Mouse (Mus musculus) 3T3-L1 (cell line): Measurements from ENCODE around the gene Tspan4.
A peak's percentile ranks its signal among the peaks of the same experiment; 100 is the strongest.

ENCODE experiments used
- DNase-seq: peaks from one replicate; pipeline ENCODE4 v3.0.0-alpha.2; 2015; ENCODE audit warnings: low read depth, low spot score

Tspan4 gene

GRCm38 (mm10) chr7:141506278-141506677 is 31.2 kb downstream of the Tspan4 start:
- no peak for DNase-seq

DNA sequence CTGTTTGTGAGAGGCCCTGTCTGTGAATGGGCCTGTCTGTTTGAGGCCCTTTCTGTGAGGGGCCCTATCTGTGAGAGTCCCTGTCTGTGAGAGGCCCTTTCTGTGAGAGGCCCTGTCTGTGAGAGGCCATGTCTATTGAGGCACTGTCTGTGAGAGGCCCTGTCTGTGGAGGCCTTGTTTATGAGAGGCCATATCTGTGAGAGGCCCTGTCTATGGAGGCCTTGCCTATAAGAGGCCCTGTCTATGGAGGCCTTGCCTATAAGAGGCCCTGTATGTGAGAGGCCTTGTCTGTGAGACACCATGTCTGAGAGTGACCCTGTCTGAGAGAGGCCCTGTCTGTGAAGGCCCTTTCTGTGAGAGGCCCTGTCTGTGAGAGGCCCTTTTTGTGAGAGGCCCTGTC is 33.1 kb downstream of the Tspan4 start:
- no peak for DNase-seq

DNA sequence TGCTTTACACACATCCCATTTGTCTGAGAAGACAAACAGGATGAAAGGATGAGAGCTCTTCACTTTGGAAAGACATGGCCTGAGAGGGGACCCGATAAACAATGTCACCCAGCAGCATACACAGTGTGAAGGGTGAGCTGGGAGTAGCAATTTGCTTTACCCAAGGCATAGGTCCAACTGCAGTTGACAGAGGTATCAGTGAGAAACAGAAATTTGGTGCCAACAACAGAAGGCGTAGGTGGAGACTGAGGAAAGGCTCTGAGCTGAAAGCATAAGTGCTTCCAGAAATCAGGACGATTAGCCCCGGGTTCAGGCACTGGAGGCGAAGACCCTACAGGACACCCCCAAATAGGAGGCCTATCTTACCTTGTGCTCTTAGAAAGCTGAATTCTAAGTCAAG is 35.2 kb downstream of the Tspan4 start:
- no peak for DNase-seq

- no peak for DNase-seq
Observed at GRCm38 (mm10) chr7:141510681-141511191, 35.7 kb downstream of the Tspan4 start.

GRCm38 (mm10) chr7:141517638-141518037 is 42.6 kb downstream of the Tspan4 start:
- DNase-seq: no peak

DNA sequence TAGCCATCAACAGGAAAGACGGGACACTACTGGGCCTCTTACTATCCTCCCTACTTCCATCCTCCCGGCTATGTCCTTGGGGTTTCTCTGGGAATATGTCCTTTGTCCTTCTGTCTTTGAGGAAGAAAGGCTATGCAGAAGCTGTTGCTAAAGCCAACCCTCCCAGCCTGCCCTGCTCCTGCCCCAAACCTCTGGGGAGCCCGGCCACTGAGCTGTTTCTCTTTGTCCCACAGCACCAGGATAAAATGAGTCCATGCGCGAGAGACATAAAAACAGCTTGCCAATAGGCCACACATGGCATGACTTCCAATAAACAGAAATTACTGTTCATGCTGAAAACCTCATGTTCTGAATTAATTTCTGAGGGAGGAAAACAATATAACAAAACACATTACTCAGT is 43.3 kb downstream of the Tspan4 start:
- no peak for DNase-seq

DNA sequence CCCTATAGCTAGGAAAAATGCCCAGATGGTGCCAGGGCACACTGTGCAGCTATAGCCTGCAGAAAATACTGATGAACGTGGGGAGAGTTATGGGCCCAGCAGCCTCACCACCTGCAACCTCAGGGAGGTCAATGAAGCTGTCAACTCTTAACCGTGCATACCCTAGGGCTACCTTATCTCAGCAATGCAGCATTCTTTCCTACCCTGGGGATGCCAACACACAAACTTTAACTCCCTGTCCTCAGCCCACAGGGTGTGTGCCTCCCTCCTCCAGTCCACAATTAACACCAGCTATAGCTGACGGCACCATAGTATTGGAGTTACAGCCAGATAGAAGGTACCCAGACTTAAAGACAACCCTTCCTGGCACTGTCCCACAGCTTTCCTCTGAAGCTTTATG is 43.9 kb downstream of the Tspan4 start:
- no peak for DNase-seq

DNA sequence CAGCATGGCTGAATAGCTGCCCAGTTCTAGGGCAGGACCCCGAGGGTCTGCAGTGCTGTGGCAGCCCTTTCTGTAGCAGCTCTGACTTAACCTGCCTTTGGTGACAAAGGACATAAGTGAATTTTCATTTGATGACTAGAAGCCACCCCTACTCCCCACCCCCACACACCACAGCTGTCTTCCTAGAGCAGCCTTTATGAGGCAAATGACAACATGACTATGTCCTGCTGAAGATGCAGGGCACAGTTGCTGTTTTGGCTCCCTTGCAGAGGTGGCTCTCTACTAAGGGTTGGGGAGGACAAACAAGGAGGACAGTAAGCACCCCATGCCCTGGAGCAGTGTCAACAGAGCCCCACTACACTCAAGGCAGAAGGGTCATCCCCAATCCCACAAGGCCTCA is 44.8 kb downstream of the Tspan4 start:
- no peak for DNase-seq

GRCm38 (mm10) chr7:141523007-141523406 is 48.0 kb downstream of the Tspan4 start:
- DNase-seq: no peak

GRCm38 (mm10) chr7:141524271-141524670 is 49.2 kb downstream of the Tspan4 start:
- peak; percentile 94 for DNase-seq

DNA sequence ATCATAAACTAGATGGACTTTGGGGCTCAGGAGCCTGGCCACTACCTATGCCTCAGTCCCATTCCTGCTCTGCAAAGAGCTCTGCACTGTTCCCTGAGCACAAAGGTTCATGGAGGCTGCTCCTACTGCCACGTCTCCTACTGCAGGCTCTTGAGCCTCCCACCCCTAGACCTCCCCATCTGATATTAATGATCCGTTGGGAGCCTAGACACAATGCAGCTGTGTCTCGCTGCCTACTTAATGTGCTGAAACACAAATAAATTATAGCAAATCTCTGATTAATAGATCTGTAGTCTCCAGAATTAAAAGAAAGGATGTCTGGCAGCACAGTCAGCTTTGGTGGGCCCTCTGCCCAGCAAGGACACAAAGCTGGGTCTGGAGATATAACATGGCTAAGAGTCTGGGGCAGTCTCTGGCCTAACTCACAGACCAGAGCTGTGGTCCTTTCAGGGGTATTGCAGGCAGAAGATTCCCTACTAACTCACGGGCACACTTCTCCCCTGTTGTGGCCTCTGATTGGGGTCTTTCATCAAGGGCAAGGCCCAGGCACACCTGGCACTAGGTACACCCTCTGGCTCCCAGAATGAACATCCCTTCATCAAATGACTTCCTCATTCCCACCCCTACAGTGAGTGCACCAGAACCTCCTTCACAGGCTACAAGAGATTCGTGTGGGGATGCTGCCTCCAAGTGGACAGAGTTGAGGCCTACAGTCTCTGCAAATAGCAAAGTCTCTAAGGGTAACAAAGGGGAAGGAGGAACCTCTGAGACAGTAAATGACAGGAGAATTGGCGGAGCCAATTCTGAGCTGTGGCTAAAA is 49.9 kb downstream of the Tspan4 start:
- DNase-seq: peak; percentile 90

DNA sequence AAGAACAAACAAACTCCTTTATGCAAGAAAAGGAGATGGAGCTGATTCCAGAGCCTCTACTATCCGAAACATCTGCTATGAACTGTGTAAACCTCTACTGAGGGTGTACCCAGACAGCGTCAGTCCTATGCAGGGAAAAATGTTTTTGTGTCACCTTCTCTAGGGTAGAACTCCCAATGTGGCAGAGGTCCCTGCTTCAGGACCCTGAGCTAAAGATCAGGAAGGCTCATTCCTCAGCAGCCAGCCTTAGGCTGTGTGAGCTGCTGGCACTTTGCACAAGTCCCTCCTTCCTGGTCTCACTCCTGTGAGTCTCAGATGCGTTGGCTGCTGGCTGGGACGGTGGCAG is 50.5 kb downstream of the Tspan4 start:
- no peak for DNase-seq

- DNase-seq: no peak
Observed at GRCm38 (mm10) chr7:141535570-141535969, 60.5 kb downstream of the Tspan4 start.

GRCm38 (mm10) chr7:141538852-141539555 is 64.0 kb downstream of the Tspan4 start:
- peak; percentile 17 for DNase-seq

DNA sequence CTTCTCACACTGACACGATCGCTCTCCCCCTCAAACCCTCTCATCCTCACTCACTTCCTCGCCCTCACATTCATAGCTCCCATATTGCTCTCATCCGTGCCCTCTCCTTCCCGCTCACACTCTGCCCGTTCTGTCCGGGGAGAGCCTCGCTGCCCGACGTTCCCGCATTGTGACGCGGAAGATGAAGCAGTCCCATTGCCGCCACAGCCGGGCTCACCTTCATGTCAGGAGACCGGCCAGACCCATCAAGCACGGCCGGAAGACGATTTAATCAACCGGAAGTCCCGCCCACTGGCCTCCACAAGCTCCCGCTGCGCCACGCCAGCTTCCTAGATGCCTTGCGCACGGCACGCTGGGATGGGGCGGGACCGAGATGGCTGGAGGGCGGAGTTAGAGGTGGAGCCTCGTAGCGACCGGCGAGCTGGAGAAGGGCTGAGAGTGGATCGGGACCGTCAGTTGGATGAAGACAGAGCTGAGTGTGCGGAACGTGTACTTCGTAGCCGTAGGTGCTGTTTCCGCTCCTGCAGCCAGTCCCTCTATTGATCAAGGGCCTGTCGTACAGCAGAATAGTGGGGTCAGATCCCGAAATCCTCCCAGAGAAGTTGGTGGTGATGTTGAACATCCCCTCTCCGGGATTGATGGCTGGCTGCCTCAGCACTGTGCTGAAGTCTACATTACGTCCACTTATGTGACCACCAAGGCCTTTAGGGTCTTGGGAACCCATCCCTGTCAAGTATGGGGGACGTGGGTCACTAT is 64.7 kb downstream of the Tspan4 start, which contains the start of gene Chid1:
Gene Chid1 (minus strand): TSS at position 302 of the 756 bp plus-strand sequence.
- DNase-seq: peak; percentile 98

DNA sequence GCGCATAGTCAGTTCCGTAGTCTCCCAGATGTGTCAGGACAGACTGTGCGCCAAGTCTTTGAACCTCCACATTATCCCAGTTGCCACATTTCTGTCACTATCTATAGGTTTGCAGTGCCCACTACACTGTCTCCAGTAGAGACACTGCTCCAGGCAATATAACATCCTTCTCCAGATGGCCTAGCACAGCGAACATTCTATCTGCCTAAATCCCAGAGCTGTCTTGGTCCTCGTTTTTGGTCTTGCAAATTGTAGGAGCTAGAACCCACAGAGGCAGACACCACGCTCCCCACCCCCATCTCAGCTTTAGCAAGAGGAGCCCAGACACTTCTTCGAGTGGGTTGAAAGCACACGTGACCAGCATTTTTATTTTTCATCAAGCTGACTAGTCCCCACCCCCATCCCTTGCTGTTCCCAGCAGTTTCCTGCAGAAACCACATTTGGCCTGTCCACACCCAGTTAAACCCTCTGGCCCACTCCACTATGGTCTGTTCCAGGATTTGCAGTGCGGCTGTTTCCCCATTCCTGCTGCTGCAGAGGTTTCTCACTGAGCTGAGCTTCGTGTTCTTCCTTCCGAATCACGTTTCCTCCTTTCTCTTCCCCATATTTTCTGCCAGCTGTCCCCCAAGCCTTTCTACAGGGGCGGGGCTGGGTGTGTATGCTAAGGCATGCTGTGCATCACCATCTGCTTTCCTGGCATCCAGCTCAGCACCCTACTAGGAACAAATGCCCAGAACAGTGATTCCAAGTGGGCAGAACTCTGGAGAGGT is 65.5 kb downstream of the Tspan4 start:
- peak; percentile 88 for DNase-seq

GRCm38 (mm10) chr7:141541681-141542080 is 66.6 kb downstream of the Tspan4 start:
- DNase-seq: peak; percentile 83

DNA sequence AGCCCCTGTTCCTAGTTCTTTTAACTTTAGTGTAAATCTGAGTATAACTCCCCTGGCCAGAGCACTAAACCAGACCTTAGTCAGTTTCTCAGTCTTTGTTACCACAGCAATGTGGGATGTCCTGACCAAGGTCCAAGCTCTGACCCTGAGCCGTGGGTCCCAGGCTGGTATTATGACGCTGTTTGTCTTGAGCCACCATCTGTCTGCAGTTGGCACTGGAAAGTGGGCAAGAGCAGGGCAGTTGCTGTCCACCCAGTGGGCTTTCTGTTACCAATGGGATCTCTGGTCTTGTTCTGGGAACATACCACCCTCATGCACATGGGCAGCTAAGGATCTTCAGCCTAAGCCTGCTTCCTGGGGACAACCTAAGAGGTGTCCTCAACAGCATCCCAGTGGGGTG is 67.5 kb downstream of the Tspan4 start:
- no peak for DNase-seq
